15 mouse cellular contexts compared by ENCODE assay signal in the genomic region with DNA sequence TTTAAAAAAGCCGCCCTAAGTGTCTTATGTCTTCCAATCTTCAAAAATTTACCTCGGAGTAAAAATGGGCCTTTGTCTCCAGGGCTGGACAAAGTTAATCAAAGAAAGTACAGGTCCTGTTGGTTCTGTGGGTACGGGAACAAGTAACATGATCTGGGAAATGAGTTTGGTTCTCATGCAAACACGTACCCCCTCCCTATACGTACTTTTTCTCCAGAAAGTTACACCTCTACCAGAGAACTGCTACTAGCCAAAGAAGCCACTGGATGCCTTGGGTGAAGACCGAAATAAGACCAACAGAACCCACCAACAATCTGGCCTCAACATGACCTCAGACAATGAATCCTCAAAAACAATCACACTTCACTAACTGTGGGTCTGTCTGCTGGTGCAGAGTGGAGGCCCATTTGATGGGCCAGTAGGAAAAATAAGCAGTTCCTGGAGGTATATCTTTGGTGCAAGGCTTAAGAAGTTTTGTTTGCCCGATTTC. TPM values are rescaled to one million over a fixed set of nuclear protein-coding genes. Genes with fewer than 3 reads are reported as not detected.
DNase-seq lines count a peak whose midpoint lies in the region; ATAC-seq lines count a peak whose summit lies in the region.
"Had no signal": no experiment of that assay in that cellular context is flagged by ENCODE, and none has a peak within 500 bp of the region (broad histone marks: within the 10 kb centered on the region; RNA-seq: fewer than 3 reads in every experiment).

No protein-coding gene starts in this region.

- WGBS in heart, embryonic 13.5 days, result 14% methylated on average over 7 of the region's 7 CpGs
- 10% methylated on average over 7 of the region's 7 CpGs for WGBS in neural tube, embryonic 15.5 days
- 8% methylated on average over 7 of the region's 7 CpGs for WGBS in limb, embryonic 13.5 days
- WGBS in liver, embryonic 11.5 days, result 12% methylated on average over 7 of the region's 7 CpGs

- no peaks in the 10 kb centered on the region for H3K9me3 ChIP-seq in heart, embryonic 13.5 days
- peaks cover 6% of the 10 kb centered on the region; the same call in 1 of the 2 replicates for H3K9me3 ChIP-seq in neural tube, embryonic 15.5 days (replicated peaks)
- H3K9me3 ChIP-seq in limb, embryonic 13.5 days, result peaks cover 3% of the 10 kb centered on the region; the same call in 1 of the 2 replicates
- no peaks in the 10 kb centered on the region for H3K9me3 ChIP-seq in liver, embryonic 11.5 days (ENCODE audit: control insufficient read depth, low read length)
- H3K9me3 ChIP-seq: kidney, embryonic 15.5 days had no signal

- no peak for DNase-seq in heart, postnatal 25 days (ENCODE audit: low spot score)
- DNase-seq in neural tube, embryonic 10.5 days (ENCODE audit: extremely low spot score, low spot score), result peak; percentile 37
- DNase-seq in adrenal gland, postnatal 36 days, result no peak
- no peak for DNase-seq in liver, embryonic 11.5 days (ENCODE audit: low spot score)
- no peak for DNase-seq in lung, postnatal 36 days

- H3K4me3 ChIP-seq in heart, embryonic 13.5 days, result no peak overlapping the region
- H3K4me3 ChIP-seq in neural tube, embryonic 15.5 days (replicated peaks), result no peak overlapping the region
- peak overlapping the region; percentile 70 for H3K4me3 ChIP-seq in limb, embryonic 13.5 days
- H3K4me3 ChIP-seq in liver, embryonic 11.5 days (ENCODE audit: low read depth, low read length), result no peak overlapping the region

- no peaks in the 10 kb centered on the region for H3K36me3 ChIP-seq in heart, embryonic 13.5 days
- H3K36me3 ChIP-seq in neural tube, embryonic 15.5 days, result no peaks in the 10 kb centered on the region
- peaks cover 3% of the 10 kb centered on the region; the same call in 1 of the 2 replicates for H3K36me3 ChIP-seq in limb, embryonic 13.5 days
- H3K36me3 ChIP-seq in liver, embryonic 11.5 days (ENCODE audit: control insufficient read depth, insufficient read depth, low read length), result no peaks in the 10 kb centered on the region
- H3K36me3 ChIP-seq: kidney, embryonic 15.5 days had no signal

- peaks cover 99% of the 10 kb centered on the region for H3K27me3 ChIP-seq in heart, embryonic 13.5 days (replicated peaks)
- peaks cover 85% of the 10 kb centered on the region for H3K27me3 ChIP-seq in neural tube, embryonic 15.5 days (replicated peaks)
- H3K27me3 ChIP-seq in limb, embryonic 13.5 days, result peaks cover 85% of the 10 kb centered on the region
- H3K27me3 ChIP-seq in liver, embryonic 11.5 days (replicated peaks; ENCODE audit: control insufficient read depth, insufficient read depth, low read length), result peaks cover 99% of the 10 kb centered on the region
- H3K27me3 ChIP-seq: Patski had no signal

- peaks cover 27% of the 10 kb centered on the region for H3K4me1 ChIP-seq in heart, embryonic 13.5 days
- peaks cover 37% of the 10 kb centered on the region for H3K4me1 ChIP-seq in neural tube, embryonic 15.5 days
- H3K4me1 ChIP-seq in limb, embryonic 13.5 days, result peaks cover 57% of the 10 kb centered on the region
- H3K4me1 ChIP-seq in liver, embryonic 11.5 days (replicated peaks; ENCODE audit: control insufficient read depth, insufficient read depth, low read length), result peaks cover 19% of the 10 kb centered on the region

- H3K9ac ChIP-seq in heart, embryonic 13.5 days, result no peak overlapping the region
- H3K9ac ChIP-seq in neural tube, embryonic 15.5 days (replicated peaks), result no peak overlapping the region
- H3K9ac ChIP-seq in limb, embryonic 13.5 days, result peak overlapping the region; percentile 92
- no peak overlapping the region for H3K9ac ChIP-seq in liver, embryonic 11.5 days (ENCODE audit: low read depth, low read length)

- H3K27ac ChIP-seq in heart, embryonic 13.5 days (replicated peaks), result no peak overlapping the region
- no peak overlapping the region for H3K27ac ChIP-seq in neural tube, embryonic 15.5 days (replicated peaks)
- H3K27ac ChIP-seq in limb, embryonic 13.5 days, result peak overlapping the region; percentile 79
- H3K27ac ChIP-seq in liver, embryonic 11.5 days (ENCODE audit: low read depth, low read length), result no peak overlapping the region
- H3K27ac ChIP-seq: forebrain, embryonic 13.5 days; heart, adult 2 months; kidney, embryonic 15.5 days; layer of hippocampus, adult 2 months; stomach, postnatal 0 days had no signal

- ATAC-seq in heart, embryonic 13.5 days (ENCODE audit: extremely low read depth, insufficient number of reproducible peaks, low FRiP score, low TSS enrichment), result no peak
- ATAC-seq in neural tube, embryonic 15.5 days (ENCODE audit: low FRiP score), result no peak
- no peak for ATAC-seq in limb, embryonic 13.5 days (ENCODE audit: low FRiP score, low read depth)
- ATAC-seq in liver, embryonic 11.5 days (replicated peaks; ENCODE audit: low FRiP score), result no peak

- H3K4me2 ChIP-seq in heart, embryonic 13.5 days, result 0 out of 2 replicates have a peak overlapping the region, but pooled peaks have one; percentile 83
- no peak overlapping the region for H3K4me2 ChIP-seq in neural tube, embryonic 15.5 days
- peak overlapping the region; percentile 83 for H3K4me2 ChIP-seq in limb, embryonic 13.5 days (replicated peaks)
- no peak overlapping the region for H3K4me2 ChIP-seq in liver, embryonic 11.5 days

- intact Hi-C loops in heart, postnatal 25 days (cut with DNase I), result loop anchor here (10.0 kb wide), 1 partner anchor 390 kb away; no protein-coding TSS in a partner anchor

RNA-seq across cellular contexts. Expression of gene Msx1, which starts 0.8 kb away (rescaled TPM):
- 8.6 and 10.3 TPM in 2 replicates for polyA plus RNA-seq in heart, embryonic 13.5 days (2015; fragmentation: Nextera tagmentation; extraction: Ambion mirVana)
- total RNA-seq in heart, postnatal 25 days (2021), result 1 to 10 TPM; 4.0 to 5.1 TPM
- polyA plus RNA-seq in neural tube, embryonic 15.5 days (2015; fragmentation: Nextera tagmentation; extraction: Ambion mirVana), result 7.8 and 15.4 TPM in 2 replicates
- 272 and 338 TPM in 2 replicates for polyA plus RNA-seq in limb, embryonic 13.5 days (2015; fragmentation: Nextera tagmentation; extraction: Ambion mirVana)
- total RNA-seq in adrenal gland, postnatal 36 days (2021), result 1 to 10 TPM; 1.2 to 3.0 TPM
- polyA plus RNA-seq in liver, embryonic 11.5 days (2014; fragmentation: Nextera tagmentation; extraction: Ambion mirVana), result 6.9 and 9.2 TPM in 2 replicates
- total RNA-seq: megakaryocyte progenitor cell, adult 5-6 weeks had no signal

Comparison
In these comparisons a context has a peak if more than half of its experiments do, and no peak if none do; other contexts are left out.
1. H3K4me2 ChIP-seq: peak in heart, embryonic 13.5 days (single experiment) and limb, embryonic 13.5 days (single experiment); none in neural tube, embryonic 15.5 days (single experiment) and liver, embryonic 11.5 days (single experiment).
2. RNA of gene Msx1, which starts 0.8 kb away (polyA plus RNA-seq): 272 to 338 TPM in limb, embryonic 13.5 days; 7.8 to 15.4 TPM in neural tube, embryonic 15.5 days, 6.9 to 9.2 TPM in liver, embryonic 11.5 days and 8.6 to 10.3 TPM in heart, embryonic 13.5 days; every median in the first group is over 10 times any median in the second.